Mouse (Mus musculus): ENCODE results near the gene Zc3hc1.
"Not testable (repeated sequence)": the region's sequence is repeated elsewhere in the genome, so short reads cannot be mapped to it uniquely, and the experiment has no call there.

DNA sequence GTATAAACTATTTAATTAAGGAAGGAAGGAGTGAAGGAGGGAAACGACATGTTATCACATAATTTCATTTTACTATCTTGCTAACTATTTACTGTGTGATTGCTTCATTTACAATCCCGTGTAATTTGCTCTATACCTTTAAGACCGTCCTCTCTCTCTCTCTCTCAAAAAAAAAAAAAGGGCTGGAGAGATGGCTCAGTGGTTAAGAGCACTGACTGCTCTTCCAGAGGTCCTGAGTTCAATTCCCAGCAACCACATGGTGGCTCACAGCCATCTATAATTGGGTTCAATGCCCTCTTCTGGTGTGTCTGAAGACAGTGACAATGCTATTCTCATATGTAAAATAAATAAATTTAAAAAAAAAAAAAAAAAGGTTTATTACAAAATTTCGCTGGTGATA is 557 bp downstream of the Zc3hc1 start:
- not testable (repeated sequence) for TF ChIP-seq CTCF, POLR2A (IDR thresholded peaks at IDR 0.05; ENCODE audit: insufficient read depth, low read depth, low read length)

Data from olfactory bulb, adult 2 months (tissue).